Comparison of ENCODE assay signal across 9 mouse cellular contexts in genomic region chrX:73228606-73229214, GRCm38 (mm10). TPM values are rescaled to one million over a fixed set of nuclear protein-coding genes. Genes with fewer than 3 reads are reported as not detected.
DNase-seq lines count a peak whose midpoint lies in the region; ATAC-seq and TF ChIP-seq lines count a peak whose summit lies in the region.
"Had no signal": no experiment of that assay in that cellular context is flagged by ENCODE, and none has a peak within 500 bp of the region (broad histone marks: within the 10 kb centered on the region; RNA-seq: fewer than 3 reads in every experiment).

No protein-coding gene starts in this region.

- no peak for TF ChIP-seq POLR2A in MEL (IDR thresholded peaks at IDR 0.05; ENCODE audit: control insufficient read depth in 1 of 2, insufficient read depth in 1 of 2, low read depth in 1 of 2, low read length in 2 of 2, poor library complexity in 1 of 2)
- TF ChIP-seq POLR2A in cerebellum, adult 2 months (IDR thresholded peaks at IDR 0.05; ENCODE audit: borderline replicate concordance, insufficient read depth, low read length) = 0 out of 2 replicates have a peak, but pooled peaks have one; percentile 4

- peak; percentile 54 for DNase-seq in MEL (ENCODE audit: low read depth, low spot score)
- DNase-seq in cerebellum, adult 2 months = peak; percentile 70 to 74
- peak; percentile 30 to 44 for DNase-seq in frontal cortex, postnatal 14 days (ENCODE audit: low spot score in 2 of 2)
- DNase-seq in left cerebral cortex, postnatal 14 days (ENCODE audit: low spot score in 2 of 2) = peak; percentile 39 to 48
- peak; percentile 62 to 64 for DNase-seq in right cerebral cortex, postnatal 10 days (ENCODE audit: low spot score in 2 of 2)
- DNase-seq in urinary bladder, postnatal 14 days (ENCODE audit: low spot score) = peak; percentile 38

- no peak for TF ChIP-seq CTCF in MEL (IDR thresholded peaks at IDR 0.05 in 2 of 3, conservative IDR thresholded peaks at IDR 0.05 in 1 of 3; ENCODE audit: control insufficient read depth in 1 of 3, insufficient read depth in 1 of 3, low read depth in 2 of 3, low read length in 3 of 3, poor library complexity in 1 of 3, severe bottlenecking in 1 of 3)
- TF ChIP-seq CTCF in cerebellum, adult 2 months (IDR thresholded peaks at IDR 0.05; ENCODE audit: borderline replicate concordance, insufficient read depth, low read depth, low read length) = no peak

- 11% methylated on average over 44 of the region's 51 CpGs for WGBS in cerebellum, adult 2 months
- WGBS in hindbrain, embryonic 13.5 days = 19% methylated on average over 41 of the region's 51 CpGs

- peak; percentile 67 for ATAC-seq in hindbrain, embryonic 13.5 days (ENCODE audit: low FRiP score)
- peak; percentile 70 for ATAC-seq in megakaryocyte-erythroid progenitor cell, adult 5-6 weeks (replicated peaks; ENCODE audit: low FRiP score, low TSS enrichment, poor library complexity, severe bottlenecking)

- H3K36me3 ChIP-seq in MEL (ENCODE audit: control insufficient read depth in 1 of 2, insufficient read depth in 2 of 2, low read length in 2 of 2) = peaks cover 0 to 11% of the 10 kb centered on the region in 2 experiments; a peak in 2 of 4 replicates
- H3K36me3 ChIP-seq in hindbrain, embryonic 13.5 days = no peaks in the 10 kb centered on the region

- no peaks in the 10 kb centered on the region for H3K27me3 ChIP-seq in MEL (ENCODE audit: control insufficient read depth in 1 of 2, insufficient read depth in 2 of 2, low read length in 2 of 2)
- H3K27me3 ChIP-seq in cerebellum, adult 2 months (ENCODE audit: control insufficient read depth, insufficient read depth, low read length) = no peaks in the 10 kb centered on the region
- no peaks in the 10 kb centered on the region for H3K27me3 ChIP-seq in hindbrain, embryonic 13.5 days

- intact Hi-C loops in left cerebral cortex, postnatal 14 days (cut with DNase I) = loop anchor here (2.0 to 10.0 kb wide), 2 partner anchors 114 to 164 kb away; partner anchors contain the start of genes Pnma3 and Zfp275

- TF ChIP-seq EP300 in MEL (IDR thresholded peaks at IDR 0.05; ENCODE audit: low read depth in 1 of 2, low read length in 2 of 2) = no peak

- no peak for TF ChIP-seq RAD21 in MEL (IDR thresholded peaks at IDR 0.05; ENCODE audit: low read depth, low read length)

- peaks cover 2% of the 10 kb centered on the region; the same call in 1 of the 2 replicates for H3K79me2 ChIP-seq in MEL (ENCODE audit: control insufficient read depth, insufficient read depth, low read length, poor library complexity)

- H3K9ac ChIP-seq in MEL (ENCODE audit: control insufficient read depth, low read depth, low read length, poor library complexity, severe bottlenecking) = peak overlapping the region; percentile 76
- peak overlapping the region; percentile 85 for H3K9ac ChIP-seq in hindbrain, embryonic 13.5 days

- H3K9me3 ChIP-seq in MEL (replicated peaks; ENCODE audit: insufficient read depth, low read length) = no peaks in the 10 kb centered on the region
- H3K9me3 ChIP-seq in hindbrain, embryonic 13.5 days = no peaks in the 10 kb centered on the region

- peak overlapping the region; percentile 94 for H3K27ac ChIP-seq in MEL (ENCODE audit: control insufficient read depth, low read depth, low read length)
- H3K27ac ChIP-seq in cerebellum, adult 2 months (ENCODE audit: insufficient read depth, low read length) = peak overlapping the region; percentile 93
- peak overlapping the region; percentile 95 for H3K27ac ChIP-seq in hindbrain, embryonic 13.5 days

- peak overlapping the region; percentile 64 for H3K4me2 ChIP-seq in hindbrain, embryonic 13.5 days

- H3K4me1 ChIP-seq in MEL (ENCODE audit: control insufficient read depth in 1 of 2, insufficient read depth in 2 of 2, low read length in 2 of 2) = peaks cover 3% of the 10 kb centered on the region in 2 experiments; a peak in 2 of 4 replicates
- H3K4me1 ChIP-seq in cerebellum, adult 2 months (ENCODE audit: control insufficient read depth, insufficient read depth, low read length) = no peaks in the 10 kb centered on the region
- H3K4me1 ChIP-seq in hindbrain, embryonic 13.5 days (replicated peaks) = peaks cover 10% of the 10 kb centered on the region

- H3K4me3 ChIP-seq in MEL (ENCODE audit: control insufficient read depth in 1 of 2, insufficient read depth in 1 of 2, low read depth in 2 of 2, low read length in 2 of 2) = peak overlapping the region; percentile 59 to 75
- peak overlapping the region; percentile 76 for H3K4me3 ChIP-seq in cerebellum, adult 2 months (replicated peaks; ENCODE audit: insufficient read depth, low read depth, low read length)
- peak overlapping the region; percentile 61 for H3K4me3 ChIP-seq in hindbrain, embryonic 13.5 days

TF ChIP-seq in MEL, 35 proteins besides CTCF, POLR2A, EP300 and RAD21:
- TF ChIP-seq HCFC1 (IDR thresholded peaks at IDR 0.05; ENCODE audit: low read depth, low read length) (no peak), MXI1 (IDR thresholded peaks at IDR 0.05; ENCODE audit: low read depth, low read length) (peak; percentile 14; the same call in 1 of the 2 replicates), POLR2AphosphoS5 (IDR thresholded peaks at IDR 0.05; ENCODE audit: borderline replicate concordance, low read depth, low read length) (no peak), SMC3 (IDR thresholded peaks at IDR 0.05; ENCODE audit: low read depth, low read length) (no peak)

RNA-seq across cellular contexts. Expression of gene F8a, which starts 0.6 kb away (rescaled TPM):
- total RNA-seq in MEL (2012; rRNA removed) = 3.3 and 3.4 TPM in 2 replicates
- polyA plus RNA-seq in MEL (2012; ENCODE audit: insufficient read depth in 1 of 2, insufficient read length in 2 of 2, low read depth in 1 of 2, low replicate concordance in 2 of 2, missing spikeins in 1 of 2) = 1 to 10 TPM in 1 of 2 experiments, not detected in 1; 6.0 TPM
- polyA plus RNA-seq in cerebellum, adult 2 months (2012; rRNA removed) = 17.1 and 17.6 TPM in 2 replicates
- 33.2 and 35.2 TPM in 2 replicates for polyA plus RNA-seq in hindbrain, embryonic 13.5 days (2015; fragmentation: Nextera tagmentation; extraction: Ambion mirVana)
- 10 to 100 TPM; 14.6 to 14.7 TPM for total RNA-seq in left cerebral cortex, postnatal 14 days (2021)
- total RNA-seq in megakaryocyte-erythroid progenitor cell, adult 5-6 weeks (2014; fragmentation: Nextera tagmentation) = 2.6 and 2.8 TPM in 2 replicates
- total RNA-seq in megakaryocyte-erythroid progenitor cell, adult 5-6 weeks (2017) = 2.4 and 2.6 TPM in 2 replicates

RNA-seq across cellular contexts. Expression of gene Xlr4c, which starts 14.2 kb away (rescaled TPM):
- total RNA-seq in MEL (2012; rRNA removed) = 12.8 and 18.6 TPM in 2 replicates
- 10 to 100 TPM in 1 of 2 experiments, not detected in 1; 37.4 TPM for polyA plus RNA-seq in MEL (2012; ENCODE audit: insufficient read depth in 1 of 2, insufficient read length in 2 of 2, low read depth in 1 of 2, low replicate concordance in 2 of 2, missing spikeins in 1 of 2)
- not detected in 2 replicates for polyA plus RNA-seq in cerebellum, adult 2 months (2012; rRNA removed)
- polyA plus RNA-seq in hindbrain, embryonic 13.5 days (2015; fragmentation: Nextera tagmentation; extraction: Ambion mirVana) = 0.30 and 0.79 TPM in 2 replicates
- total RNA-seq in left cerebral cortex, postnatal 14 days (2021) = not detected
- total RNA-seq in megakaryocyte-erythroid progenitor cell, adult 5-6 weeks (2014; fragmentation: Nextera tagmentation) = 5.5 and 10.5 TPM in 2 replicates
- 24.6 and 34.2 TPM in 2 replicates for total RNA-seq in megakaryocyte-erythroid progenitor cell, adult 5-6 weeks (2017)
- total RNA-seq: left cerebral cortex, postnatal 25 days had no signal

RNA-seq across cellular contexts. Expression of gene Xlr4b, which starts 14.6 kb away (rescaled TPM):
- total RNA-seq in MEL (2012; rRNA removed) = 37.4 and 44.4 TPM in 2 replicates
- polyA plus RNA-seq in MEL (2012; ENCODE audit: insufficient read depth in 1 of 2, insufficient read length in 2 of 2, low read depth in 1 of 2, low replicate concordance in 2 of 2, missing spikeins in 1 of 2) = 10 to 100 TPM in 1 of 2 experiments, not detected in 1; 43.2 TPM
- 0.29 and 0.54 TPM in 2 replicates for polyA plus RNA-seq in cerebellum, adult 2 months (2012; rRNA removed)
- 0.44 and 1.1 TPM in 2 replicates for polyA plus RNA-seq in hindbrain, embryonic 13.5 days (2015; fragmentation: Nextera tagmentation; extraction: Ambion mirVana)
- total RNA-seq in left cerebral cortex, postnatal 14 days (2021) = 1 to 10 TPM in 1 of 2 experiments, not detected in 1; 1.5 TPM
- total RNA-seq in megakaryocyte-erythroid progenitor cell, adult 5-6 weeks (2014; fragmentation: Nextera tagmentation) = 41.2 TPM in 2 replicates
- total RNA-seq in megakaryocyte-erythroid progenitor cell, adult 5-6 weeks (2017) = 23.1 and 29.2 TPM in 2 replicates

RNA-seq across cellular contexts. Expression of gene Xlr3c, which starts 36.5 kb away (rescaled TPM):
- 68.4 and 78.0 TPM in 2 replicates for total RNA-seq in MEL (2012; rRNA removed)
- polyA plus RNA-seq in MEL (2012; ENCODE audit: insufficient read depth in 1 of 2, insufficient read length in 2 of 2, low read depth in 1 of 2, low replicate concordance in 2 of 2, missing spikeins in 1 of 2) = 100 to 1,000 TPM in 1 of 2 experiments, 10 to 100 TPM in 1; 73.5 to 162 TPM
- 0.08 and 0.15 TPM in 2 replicates for polyA plus RNA-seq in cerebellum, adult 2 months (2012; rRNA removed)
- 0.32 and 0.96 TPM in 2 replicates for polyA plus RNA-seq in hindbrain, embryonic 13.5 days (2015; fragmentation: Nextera tagmentation; extraction: Ambion mirVana)
- not detected for total RNA-seq in left cerebral cortex, postnatal 14 days (2021)
- not detected in 2 replicates for total RNA-seq in megakaryocyte-erythroid progenitor cell, adult 5-6 weeks (2014; fragmentation: Nextera tagmentation)
- 0.69 TPM in 1 of 2 replicates, not detected in the other for total RNA-seq in megakaryocyte-erythroid progenitor cell, adult 5-6 weeks (2017)
- total RNA-seq: left cerebral cortex, postnatal 25 days had no signal

RNA-seq across cellular contexts. Expression of gene Xlr3b, which starts 36.7 kb away (rescaled TPM):
- total RNA-seq in MEL (2012; rRNA removed) = 22.4 and 23.8 TPM in 2 replicates
- 10 to 100 TPM in 1 of 2 experiments, not detected in 1; 16.5 TPM for polyA plus RNA-seq in MEL (2012; ENCODE audit: insufficient read depth in 1 of 2, insufficient read length in 2 of 2, low read depth in 1 of 2, low replicate concordance in 2 of 2, missing spikeins in 1 of 2)
- 9.1 and 13.1 TPM in 2 replicates for polyA plus RNA-seq in cerebellum, adult 2 months (2012; rRNA removed)
- polyA plus RNA-seq in hindbrain, embryonic 13.5 days (2015; fragmentation: Nextera tagmentation; extraction: Ambion mirVana) = 18.9 and 23.1 TPM in 2 replicates
- 10 to 100 TPM in 1 of 2 experiments, 1 to 10 TPM in 1; 4.3 to 11.2 TPM for total RNA-seq in left cerebral cortex, postnatal 14 days (2021)
- 4.8 and 10.8 TPM in 2 replicates for total RNA-seq in megakaryocyte-erythroid progenitor cell, adult 5-6 weeks (2014; fragmentation: Nextera tagmentation)
- total RNA-seq in megakaryocyte-erythroid progenitor cell, adult 5-6 weeks (2017) = 4.2 and 4.4 TPM in 2 replicates

Comparison
In these comparisons a context has a peak if more than half of its experiments do, and no peak if none do; other contexts are left out.
1. Peak in every context shown above with its lines: DNase-seq, ATAC-seq, H3K4me3 ChIP-seq and H3K27ac ChIP-seq.
2. RNA of gene Xlr4c, which starts 14.2 kb away (total RNA-seq): 5.5 to 34.2 TPM in megakaryocyte-erythroid progenitor cell, adult 5-6 weeks and 12.8 to 18.6 TPM in MEL; not detected in left cerebral cortex, postnatal 14 days; every median in the first group is over 4 times any median in the second.
3. RNA of gene Xlr4b, which starts 14.6 kb away (total RNA-seq): 37.4 to 44.4 TPM in MEL and 23.1 to 41.2 TPM in megakaryocyte-erythroid progenitor cell, adult 5-6 weeks; 1.5 TPM in left cerebral cortex, postnatal 14 days; every median in the first group is over 4 times any median in the second.